Mouse (Mus musculus): ENCODE data around the gene Usp2.

Usp2 gene

DNA sequence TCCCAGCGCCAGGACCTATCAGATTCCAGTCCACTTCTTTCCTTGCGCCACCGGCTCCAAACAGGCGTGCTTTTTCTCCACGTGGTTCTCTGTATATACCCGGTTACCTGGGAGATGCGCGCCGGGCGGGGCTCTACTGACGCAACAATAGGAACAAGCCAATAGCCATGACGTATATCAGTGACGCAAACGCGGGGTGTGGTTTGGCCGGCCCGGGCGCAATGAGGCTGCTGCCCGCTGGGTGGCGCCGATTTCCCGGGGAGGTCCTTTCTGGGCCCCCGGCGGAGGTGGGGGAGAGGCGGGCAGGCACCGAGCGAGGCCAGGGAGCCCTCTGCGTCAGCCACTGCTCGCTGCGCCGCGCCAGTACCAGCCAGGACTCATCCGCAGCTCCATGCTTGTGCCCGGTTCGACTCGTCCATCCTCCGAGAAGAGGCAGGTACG, at the start of gene Usp2:
Gene Usp2 (plus strand): TSS at position 237 of the 441 bp plus-strand sequence.
- in situ Hi-C loops (cut with MboI, MseI) = no loop called here

DNA sequence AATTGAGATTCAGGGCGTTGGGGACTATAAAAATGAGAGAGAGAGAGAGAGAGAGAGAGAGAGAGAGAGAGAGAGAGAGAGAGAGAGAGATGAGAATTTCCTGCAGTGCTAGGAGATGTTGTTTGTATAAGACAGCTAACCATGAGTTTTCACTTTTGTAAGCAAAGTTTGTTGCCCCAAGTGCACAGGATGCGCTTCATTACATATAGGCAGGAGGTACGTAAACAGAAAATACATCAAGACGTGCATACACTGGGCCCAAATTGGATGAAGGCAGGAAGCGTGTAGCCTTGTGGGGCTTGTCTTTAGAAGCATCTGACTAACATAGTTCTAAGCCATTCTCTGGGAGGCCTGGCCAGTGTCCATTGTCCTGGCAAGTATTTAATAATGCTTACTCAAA, 49.0 kb upstream of the Usp2 start:
- in situ Hi-C loops (cut with MboI, MseI) = no loop called here

DNA sequence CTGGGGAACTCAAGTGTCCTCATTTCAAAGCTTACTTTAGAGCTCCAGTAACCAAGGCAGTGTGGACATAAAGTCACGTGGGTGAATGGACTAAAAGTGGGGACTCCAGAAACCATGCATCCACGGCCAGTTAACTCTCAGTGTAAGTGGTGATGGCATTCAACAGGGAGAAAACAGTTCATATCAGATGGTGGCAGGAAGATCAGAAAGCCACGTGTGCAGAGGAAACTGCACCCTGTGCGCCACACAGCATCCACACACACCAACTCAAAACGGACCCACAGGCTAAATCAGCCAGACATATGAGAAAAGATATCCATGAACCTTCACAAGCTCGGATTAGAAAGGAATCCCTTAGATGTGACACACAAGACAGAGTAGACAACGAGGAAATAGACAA, 46.8 kb upstream of the Usp2 start:
- in situ Hi-C loops (cut with MboI, MseI) = no loop called here

DNA sequence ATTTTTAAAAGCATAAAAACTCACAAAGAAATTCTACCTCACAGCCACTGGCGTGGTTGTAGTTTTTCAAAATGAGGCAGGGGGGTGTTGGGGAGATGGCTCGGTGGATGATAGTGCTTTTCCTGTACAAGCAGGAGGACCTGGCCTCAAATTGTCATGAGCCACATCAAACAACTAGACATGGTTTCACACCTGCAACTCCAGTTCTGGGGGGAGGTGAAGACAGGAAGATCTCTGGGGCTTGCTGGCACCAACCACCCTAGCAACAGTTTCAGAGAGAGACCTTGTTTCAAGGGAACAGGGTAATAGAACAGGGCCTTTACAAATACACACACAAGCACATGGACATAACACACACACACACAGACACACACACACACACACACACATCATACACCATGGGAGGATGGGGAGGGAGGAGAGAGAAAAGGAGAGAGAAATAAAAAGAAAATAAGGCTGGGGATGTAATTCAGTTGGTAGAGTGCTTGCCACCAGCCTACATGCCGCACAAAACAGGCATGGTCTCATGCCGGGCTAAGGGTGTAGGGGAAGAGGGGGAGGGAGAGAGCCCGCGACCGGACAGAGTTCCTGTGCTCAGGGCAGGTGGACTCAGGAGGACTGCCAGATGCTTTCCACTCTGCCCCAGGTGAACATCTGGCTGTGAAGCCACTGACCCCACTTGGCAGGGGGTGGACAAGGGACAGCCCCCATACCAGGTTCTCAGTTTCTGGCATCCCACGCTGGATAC, 44.5 kb upstream of the Usp2 start:
- in situ Hi-C loops (cut with MboI, MseI) = no loop called here

- in situ Hi-C loops (cut with MboI, MseI) = no loop called here
Observed at GRCm38 (mm10) chr9:44024096-44024495, 42.7 kb upstream of the Usp2 start.

DNA sequence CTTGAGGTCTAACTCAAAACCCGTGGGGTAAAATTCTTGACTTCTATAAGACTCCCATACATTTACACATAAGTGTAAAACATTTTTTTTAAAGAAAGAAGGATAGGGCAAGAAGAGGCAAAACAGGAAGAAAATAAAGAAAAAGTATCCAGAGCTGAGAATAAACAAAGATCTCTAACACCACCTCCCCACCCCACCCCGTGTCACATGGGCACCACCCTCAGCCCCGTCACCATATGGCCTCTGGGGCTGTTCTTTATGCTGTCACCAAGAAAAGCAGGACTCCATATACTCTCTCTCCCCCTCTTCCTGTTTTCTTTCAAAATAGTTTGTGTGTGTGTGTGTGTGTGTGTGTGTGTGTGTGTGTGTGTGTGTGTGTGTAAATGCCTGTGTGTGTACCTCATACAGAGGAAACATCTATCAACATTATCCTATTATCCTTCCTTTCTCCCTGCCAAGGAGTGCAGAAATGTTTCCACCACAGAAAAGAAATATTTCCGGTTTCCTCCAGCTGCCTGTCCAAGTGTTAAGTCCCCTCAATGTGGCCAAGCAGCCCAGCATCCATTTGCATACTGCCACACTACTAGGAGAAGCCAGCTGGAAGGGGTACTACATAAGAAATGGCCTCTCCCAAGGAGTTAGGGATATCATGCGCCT, 37.1 kb upstream of the Usp2 start:
- in situ Hi-C loops (cut with MboI, MseI) = no loop called here

GRCm38 (mm10) chr9:44030646-44031045, 36.2 kb upstream of the Usp2 start:
- in situ Hi-C loops (cut with MboI, MseI) = no loop called here

- in situ Hi-C loops (cut with MboI, MseI) = no loop called here
Observed at GRCm38 (mm10) chr9:44031079-44031478, 35.7 kb upstream of the Usp2 start.

- in situ Hi-C loops (cut with MboI, MseI) = no loop called here
Observed at GRCm38 (mm10) chr9:44031946-44032345, 34.9 kb upstream of the Usp2 start.

DNA sequence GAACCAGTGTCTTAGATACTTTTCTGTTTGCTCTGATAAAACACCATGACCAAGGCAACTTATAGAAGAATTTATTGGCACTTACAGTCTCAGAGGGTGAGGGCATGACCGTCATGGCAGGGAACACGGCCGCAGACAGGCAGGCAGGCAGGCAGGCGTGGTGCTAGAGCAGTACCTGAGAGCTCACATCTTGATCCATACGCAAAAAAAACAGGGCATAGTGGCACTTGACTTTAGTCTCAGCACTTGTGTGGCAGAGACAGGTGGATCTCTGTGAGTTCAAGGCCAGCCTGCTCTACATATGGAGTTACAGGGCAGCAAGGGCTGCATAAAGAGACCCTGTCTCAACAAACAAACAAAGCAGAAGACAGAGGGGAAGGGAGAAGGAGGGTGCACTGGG, 33.5 kb upstream of the Usp2 start:
- in situ Hi-C loops (cut with MboI, MseI) = no loop called here

DNA sequence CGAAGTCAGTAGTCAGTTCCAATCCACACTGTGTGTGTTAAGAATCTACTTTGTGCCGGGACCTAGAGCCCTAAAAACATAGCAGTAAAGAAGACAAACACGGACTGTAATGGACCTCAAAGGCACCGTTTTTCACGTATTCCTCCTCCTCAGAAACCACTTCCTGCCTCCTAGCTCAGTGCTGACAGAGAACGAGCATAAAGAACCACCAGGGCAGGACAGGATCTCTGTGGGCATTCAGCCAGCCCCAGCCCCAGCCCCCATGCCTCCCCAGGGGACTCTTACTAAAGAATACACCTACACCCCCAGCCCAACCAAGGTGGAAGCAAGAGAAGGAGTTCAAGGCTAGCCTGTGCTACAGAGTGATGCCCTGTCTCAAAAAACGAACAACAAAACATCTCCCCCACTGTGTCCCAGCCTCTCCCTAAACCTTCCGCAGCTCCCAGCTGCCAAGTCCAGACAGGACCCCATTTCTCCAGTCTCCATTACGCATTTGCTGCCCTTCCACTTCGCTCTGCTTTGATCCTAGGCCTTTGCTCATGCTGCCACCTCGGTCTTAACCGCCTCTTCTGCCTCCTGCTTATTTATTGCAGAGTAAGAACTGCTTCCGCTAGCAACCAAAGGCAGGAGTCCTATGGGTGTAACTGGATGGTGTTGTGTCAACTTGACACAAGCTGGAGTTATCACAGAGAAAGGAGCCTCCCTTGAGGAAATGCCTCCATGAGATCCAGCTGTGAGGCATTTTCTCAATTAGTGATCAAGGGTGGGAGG, 32.7 kb upstream of the Usp2 start:
- in situ Hi-C loops (cut with MboI, MseI) = no loop called here

DNA sequence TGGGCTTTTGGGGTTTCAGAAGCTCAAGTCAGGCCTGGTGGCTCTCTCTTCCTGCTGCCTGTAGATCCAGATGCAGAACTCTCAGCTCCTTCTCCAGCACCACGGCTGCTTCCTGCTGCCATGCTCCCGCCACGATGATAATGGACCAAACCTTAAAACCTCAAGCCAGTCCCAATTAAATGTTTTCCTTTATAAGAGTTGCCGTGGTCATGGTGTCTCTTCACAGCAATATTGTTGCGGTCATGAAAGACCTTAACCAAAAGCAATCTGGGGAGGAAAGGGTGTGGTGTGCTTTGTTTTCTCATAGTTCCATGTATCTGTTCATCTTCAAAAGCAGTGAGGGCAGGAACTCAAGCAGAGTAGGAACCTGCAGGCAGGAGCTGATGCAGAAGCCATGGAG, 29.7 kb upstream of the Usp2 start:
- in situ Hi-C loops (cut with MboI, MseI) = no loop called here

DNA sequence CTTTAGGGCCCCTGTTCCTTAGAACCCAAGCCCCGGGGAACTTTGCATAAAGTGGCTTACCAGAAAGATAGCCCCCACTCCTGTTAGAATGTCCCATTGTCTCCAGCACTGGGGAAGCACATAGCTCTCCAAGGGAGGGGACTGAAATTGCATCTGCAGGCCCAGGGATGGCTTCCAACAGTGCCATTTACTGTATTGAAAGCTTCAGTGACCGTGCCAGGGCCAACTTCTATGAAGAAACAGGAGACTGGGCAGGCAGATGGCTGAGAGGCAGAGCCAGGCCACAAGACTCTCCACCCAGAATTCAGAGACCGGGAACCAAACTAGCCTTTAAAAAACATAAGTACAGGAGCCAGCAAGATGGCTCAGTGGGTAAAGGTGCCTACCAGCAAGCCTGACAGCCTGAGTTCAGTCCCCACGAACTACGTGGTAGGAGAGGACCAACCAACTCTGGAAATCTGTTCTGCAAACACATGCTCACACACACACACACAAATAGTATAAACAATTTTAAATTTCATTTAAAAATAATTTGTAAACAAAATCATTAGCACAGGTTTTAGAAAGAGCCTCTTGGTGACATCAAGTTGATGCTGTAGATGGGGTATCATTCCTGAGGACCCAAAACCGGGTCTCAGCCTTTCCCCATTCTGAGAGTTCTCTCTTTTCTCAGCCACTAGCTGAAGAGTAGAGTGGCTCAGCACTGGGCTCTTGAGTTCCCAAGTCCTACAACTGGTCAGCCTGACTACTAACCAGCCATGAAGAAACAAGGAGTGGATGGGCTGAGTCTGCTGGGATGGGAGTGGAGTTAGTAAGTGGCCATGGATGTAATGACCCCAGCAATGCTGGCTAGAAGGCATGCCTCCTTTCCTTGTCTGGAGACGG, 25.1 kb upstream of the Usp2 start:
- in situ Hi-C loops (cut with MboI, MseI) = no loop called here

DNA sequence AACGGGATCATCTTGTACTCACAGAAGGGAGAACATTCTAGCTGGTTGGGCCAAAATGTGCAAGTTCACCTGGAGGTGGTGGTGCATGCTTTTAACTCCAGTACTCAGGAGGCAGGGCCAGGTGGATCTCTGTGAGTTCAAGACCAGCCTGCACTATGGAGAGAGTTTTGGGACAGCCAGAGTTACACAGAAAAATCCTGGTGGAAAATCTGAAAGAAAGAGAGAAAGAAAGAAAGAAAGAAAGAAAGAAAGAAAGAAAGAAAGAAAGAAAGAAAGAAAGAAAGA, 24.5 kb upstream of the Usp2 start:
- in situ Hi-C loops (cut with MboI, MseI) = no loop called here

DNA sequence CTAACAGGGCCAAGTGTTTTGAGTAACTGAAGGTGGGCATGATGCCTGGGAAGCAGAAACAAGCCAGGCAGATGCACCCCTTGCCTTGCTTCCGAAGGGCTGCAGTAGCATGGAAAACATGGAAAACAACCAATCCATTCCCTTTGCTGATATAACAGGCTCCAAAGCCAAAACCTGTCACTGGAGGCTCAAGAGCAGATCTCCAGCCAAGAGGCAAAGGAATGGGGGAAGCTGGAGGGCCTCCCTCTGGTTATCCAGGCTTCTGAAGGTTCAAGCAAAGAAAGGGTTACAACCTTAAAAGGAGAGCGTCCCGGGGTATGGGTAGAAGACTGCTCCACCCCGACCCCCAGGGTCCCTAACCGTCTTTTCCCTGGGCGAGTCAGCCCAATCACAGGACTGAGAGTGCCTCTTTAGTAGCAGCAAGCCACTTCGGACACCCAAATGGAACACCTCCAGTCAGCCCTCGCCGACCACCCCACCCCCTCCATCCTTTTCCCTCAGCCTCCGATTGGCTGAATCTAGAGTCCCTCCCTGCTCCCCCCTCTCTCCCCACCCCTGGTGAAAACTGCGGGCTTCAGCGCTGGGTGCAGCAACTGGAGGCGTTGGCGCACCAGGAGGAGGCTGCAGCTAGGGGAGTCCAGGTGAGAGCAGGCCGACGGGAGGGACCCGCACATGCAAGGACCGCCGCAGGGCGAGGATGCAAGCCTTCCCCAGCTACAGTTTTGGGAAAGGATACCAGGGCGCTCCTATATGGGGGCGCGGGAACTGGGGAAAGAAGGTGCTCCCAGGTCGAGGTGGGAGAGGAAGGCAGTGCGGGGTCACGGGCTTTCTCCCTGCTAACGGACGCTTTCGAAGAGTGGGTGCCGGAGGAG, 23.7 kb upstream of the Usp2 start, which contains the start of gene Thy1:
Gene Thy1 (plus strand): TSS at position 549 of the 872 bp plus-strand sequence.
- in situ Hi-C loops (cut with MboI, MseI) = no loop called here

GRCm38 (mm10) chr9:44043708-44044425, 23.0 kb upstream of the Usp2 start:
- in situ Hi-C loops (cut with MboI, MseI) = no loop called here

- in situ Hi-C loops (cut with MboI, MseI) = loop anchor here (5.0 kb wide), 1 partner anchor 57 kb away; no protein-coding TSS in a partner anchor
Observed at GRCm38 (mm10) chr9:44044426-44045157, 22.2 kb upstream of the Usp2 start.

DNA sequence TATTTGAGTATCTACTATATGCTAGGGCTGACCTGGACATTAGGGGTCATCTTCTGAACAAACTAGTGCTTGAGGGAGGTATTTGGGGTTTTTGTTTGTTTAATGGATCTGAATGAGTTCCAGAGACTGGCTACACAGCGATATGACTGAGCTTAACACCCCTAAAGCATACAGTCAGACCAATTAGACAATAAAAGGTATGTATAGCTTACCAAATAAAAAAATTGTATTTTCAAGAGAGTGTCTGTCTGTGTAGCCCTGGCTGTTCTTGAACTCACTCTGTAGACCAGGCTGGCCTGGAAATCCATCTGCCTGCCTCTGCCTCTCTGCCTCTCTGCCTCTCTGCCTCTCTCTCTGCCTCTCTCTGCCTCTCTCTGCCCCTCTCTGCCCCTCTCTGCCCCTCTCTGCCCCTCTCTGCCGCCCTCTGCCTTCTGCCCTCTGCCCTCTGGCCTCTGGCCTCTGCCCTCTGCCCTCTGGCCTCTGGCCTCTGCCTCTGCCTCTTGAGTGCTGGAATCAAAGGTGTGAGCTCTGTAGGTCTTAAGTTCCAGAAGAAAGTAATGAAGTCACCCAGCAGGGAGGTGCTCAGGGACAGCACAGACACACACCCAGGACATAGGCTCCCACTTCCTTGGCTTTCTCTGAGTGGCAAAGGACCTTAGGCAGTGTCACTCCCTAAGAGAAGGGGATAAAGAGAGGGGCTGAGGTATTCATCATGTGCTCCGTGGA, 21.5 kb upstream of the Usp2 start:
- in situ Hi-C loops (cut with MboI, MseI) = loop anchor here (5.0 kb wide), 1 partner anchor 58 kb away; no protein-coding TSS in a partner anchor
